Mouse (Mus musculus): Measurements from ENCODE around the gene Cux2. TPM values are rescaled to one million over a fixed set of nuclear protein-coding genes. Genes with fewer than 3 reads are reported as not detected.

Cux2 gene
- total and polyA plus RNA-seq, 3 experiments: 0.17 TPM; not detected in 2

- no peak for DNase-seq (ENCODE audit: extremely low read depth)
- no peak for TF ChIP-seq EP300 (IDR thresholded peaks at IDR 0.05; ENCODE audit: low read length)
- no peak for TF ChIP-seq CTCF (conservative IDR thresholded peaks at IDR 0.05 in 1 of 2, IDR thresholded peaks at IDR 0.05 in 1 of 2; ENCODE audit: low read depth in 2 of 2, low read length in 2 of 2)
- no peak for TF ChIP-seq IRF4 (IDR thresholded peaks at IDR 0.05; ENCODE audit: low read depth, low read length)
- no peak for TF ChIP-seq E2F4 (IDR thresholded peaks at IDR 0.05; ENCODE audit: insufficient replicate concordance, low read depth, low read length)
- TF ChIP-seq POLR2A (IDR thresholded peaks at IDR 0.05; ENCODE audit: low read depth, low read length): no peak
- no peak for TF ChIP-seq CHD2 (IDR thresholded peaks at IDR 0.05; ENCODE audit: low read length)
- TF ChIP-seq SMC3 (IDR thresholded peaks at IDR 0.05; ENCODE audit: low read depth, low read length): no peak
- no peak for TF ChIP-seq ZKSCAN1 (IDR thresholded peaks at IDR 0.05; ENCODE audit: borderline replicate concordance, low read depth, low read length)
- TF ChIP-seq TBP (conservative IDR thresholded peaks at IDR 0.05; ENCODE audit: low read depth, low read length): no peak
- no peak for TF ChIP-seq MAFK (IDR thresholded peaks at IDR 0.05; ENCODE audit: insufficient replicate concordance, low read length)
- TF ChIP-seq SIN3A (IDR thresholded peaks at IDR 0.05; ENCODE audit: low read length): no peak
- no peak for TF ChIP-seq RCOR1 (conservative IDR thresholded peaks at IDR 0.05; ENCODE audit: low read depth, low read length)
- H3K27ac ChIP-seq (ENCODE audit: insufficient read depth, low read depth): no peak overlapping the region
- H3K9me3 ChIP-seq (replicated peaks; ENCODE audit: low read length): no peaks in the 10 kb centered on the region
- H3K4me2 ChIP-seq (ENCODE audit: insufficient read depth, low read depth, poor library complexity, severe bottlenecking): no peak overlapping the region
- H3K27me3 ChIP-seq (replicated peaks): peaks cover 65% of the 10 kb centered on the region
- dilution Hi-C loops (cut with MboI; ENCODE audit: extremely low pct_ligation_motif_present, extremely low pct_unique_long_range_greater_than_20kb, low sequenced_read_pairs): no loop called here
- no peak overlapping the region for H3K4me3 ChIP-seq (replicated peaks in 1 of 3; ENCODE audit: low read depth in 2 of 3, low read length in 2 of 3, poor library complexity in 1 of 3)
- H3K4me1 ChIP-seq (ENCODE audit: control insufficient read depth in 1 of 2, insufficient read depth in 2 of 2): 0 out of 4 replicates have a peak, but pooled peaks cover 0 to 4% of the 10 kb centered on the region in 2 experiments
- in situ Hi-C loops (cut with MboI; ENCODE audit: low pct_ligation_motif_present, low pct_unique_long_range_greater_than_20kb, low sequenced_read_pairs): no loop called here
- no peak overlapping the region for H3K9ac ChIP-seq (ENCODE audit: insufficient read depth, low read depth)
- H3K36me3 ChIP-seq (replicated peaks in 1 of 2; ENCODE audit: control insufficient read depth in 1 of 2, insufficient read depth in 1 of 2, low read length in 1 of 2): no peaks in the 10 kb centered on the region
- no peaks in the 10 kb centered on the region for H3K79me2 ChIP-seq (replicated peaks; ENCODE audit: control insufficient read depth, extremely low read depth, insufficient read depth, poor library complexity, severe bottlenecking)
These were observed 119.6 kb downstream of the Cux2 start for GRCm38 (mm10) chr5:121930261-121930660.

- in situ Hi-C loops (cut with MboI; ENCODE audit: low pct_ligation_motif_present, low pct_unique_long_range_greater_than_20kb, low sequenced_read_pairs): no loop called here
These were observed 121.4 kb downstream of the Cux2 start for GRCm38 (mm10) chr5:121928362-121929000.

GRCm38 (mm10) chr5:121926543-121926814 is 123.4 kb downstream of the Cux2 start:
- no peak overlapping the region for H3K9ac ChIP-seq (ENCODE audit: insufficient read depth, low read depth)
- H3K4me3 ChIP-seq (replicated peaks in 1 of 3; ENCODE audit: low read depth in 2 of 3, low read length in 2 of 3, poor library complexity in 1 of 3): no peak overlapping the region
- dilution Hi-C loops (cut with MboI; ENCODE audit: extremely low pct_ligation_motif_present, extremely low pct_unique_long_range_greater_than_20kb, low sequenced_read_pairs): no loop called here
- H3K4me1 ChIP-seq (ENCODE audit: control insufficient read depth in 1 of 2, insufficient read depth in 2 of 2): peaks cover 6 to 13% of the 10 kb centered on the region in 2 experiments
- no peak overlapping the region for H3K27ac ChIP-seq (ENCODE audit: insufficient read depth, low read depth)
- TF ChIP-seq ZNF384 (IDR thresholded peaks at IDR 0.05; ENCODE audit: low read depth, low read length) (no peak), JUND (conservative IDR thresholded peaks at IDR 0.05; ENCODE audit: low read depth, low read length) (no peak), KAT2A (IDR thresholded peaks at IDR 0.05; ENCODE audit: insufficient replicate concordance, low read length) (no peak), BHLHE40 (IDR thresholded peaks at IDR 0.05; ENCODE audit: low read depth, low read length) (no peak), POLR2AphosphoS2 (IDR thresholded peaks at IDR 0.05; ENCODE audit: low read depth, low read length) (no peak), ZMIZ1 (IDR thresholded peaks at IDR 0.05; ENCODE audit: low read depth, low read length) (no peak), E2F4 (IDR thresholded peaks at IDR 0.05; ENCODE audit: insufficient replicate concordance, low read depth, low read length) (no peak), MEF2A (IDR thresholded peaks at IDR 0.05; ENCODE audit: borderline replicate concordance, low read depth, low read length) (no peak), NRF1 (IDR thresholded peaks at IDR 0.05; ENCODE audit: low read depth, low read length) (no peak), SIN3A (IDR thresholded peaks at IDR 0.05; ENCODE audit: low read length) (no peak), IRF4 (IDR thresholded peaks at IDR 0.05; ENCODE audit: low read depth, low read length) (no peak), RAD21 (IDR thresholded peaks at IDR 0.05; ENCODE audit: low read depth, low read length) (no peak), ZC3H11A (IDR thresholded peaks at IDR 0.05; ENCODE audit: low read depth, low read length) (no peak)
- in situ Hi-C loops (cut with MboI; ENCODE audit: low pct_ligation_motif_present, low pct_unique_long_range_greater_than_20kb, low sequenced_read_pairs): no loop called here
- no peak overlapping the region for H3K4me2 ChIP-seq (ENCODE audit: insufficient read depth, low read depth, poor library complexity, severe bottlenecking)
- H3K9me3 ChIP-seq (replicated peaks; ENCODE audit: low read length): no peaks in the 10 kb centered on the region
- DNase-seq (ENCODE audit: extremely low read depth): no peak
- H3K27me3 ChIP-seq (replicated peaks): peaks cover 60% of the 10 kb centered on the region
- no peaks in the 10 kb centered on the region for H3K79me2 ChIP-seq (replicated peaks; ENCODE audit: control insufficient read depth, extremely low read depth, insufficient read depth, poor library complexity, severe bottlenecking)
- no peaks in the 10 kb centered on the region for H3K36me3 ChIP-seq (replicated peaks in 1 of 2; ENCODE audit: control insufficient read depth in 1 of 2, insufficient read depth in 1 of 2, low read length in 1 of 2)

More at GRCm38 (mm10) chr5:121928362-121929000, 121.4 kb downstream of the Cux2 start:
- no peaks in the 10 kb centered on the region for H3K36me3 ChIP-seq (replicated peaks in 1 of 2; ENCODE audit: control insufficient read depth in 1 of 2, insufficient read depth in 1 of 2, low read length in 1 of 2)
- dilution Hi-C loops (cut with MboI; ENCODE audit: extremely low pct_ligation_motif_present, extremely low pct_unique_long_range_greater_than_20kb, low sequenced_read_pairs): no loop called here
- DNase-seq (ENCODE audit: extremely low read depth): no peak
- H3K4me3 ChIP-seq (replicated peaks in 1 of 3; ENCODE audit: low read depth in 2 of 3, low read length in 2 of 3, poor library complexity in 1 of 3): no peak overlapping the region
- no peaks in the 10 kb centered on the region for H3K9me3 ChIP-seq (replicated peaks; ENCODE audit: low read length)
- peaks cover 4 to 7% of the 10 kb centered on the region in 2 experiments for H3K4me1 ChIP-seq (ENCODE audit: control insufficient read depth in 1 of 2, insufficient read depth in 2 of 2)
- no peaks in the 10 kb centered on the region for H3K79me2 ChIP-seq (replicated peaks; ENCODE audit: control insufficient read depth, extremely low read depth, insufficient read depth, poor library complexity, severe bottlenecking)
- peaks cover 58% of the 10 kb centered on the region for H3K27me3 ChIP-seq (replicated peaks)
- H3K9ac ChIP-seq (ENCODE audit: insufficient read depth, low read depth): no peak overlapping the region
- H3K4me2 ChIP-seq (ENCODE audit: insufficient read depth, low read depth, poor library complexity, severe bottlenecking): no peak overlapping the region
- TF ChIP-seq ZKSCAN1 (IDR thresholded peaks at IDR 0.05; ENCODE audit: borderline replicate concordance, low read depth, low read length) (no peak), MYC (IDR thresholded peaks at IDR 0.05; ENCODE audit: low read depth, low read length) (no peak), USF1 (IDR thresholded peaks at IDR 0.05; ENCODE audit: low read depth, low read length) (no peak), MAZ (IDR thresholded peaks at IDR 0.05; ENCODE audit: low read depth, low read length) (no peak), UBTF (IDR thresholded peaks at IDR 0.05; ENCODE audit: low read depth, low read length) (no peak)
- no peak overlapping the region for H3K27ac ChIP-seq (ENCODE audit: insufficient read depth, low read depth)
